Mouse (Mus musculus): ENCODE data around the gene Cript.
"Not testable (repeated sequence)": the region's sequence is repeated elsewhere in the genome, so short reads cannot be mapped to it uniquely, and the experiment has no call there.

Cript gene

GRCm38 (mm10) chr17:87049696-87050095 lies 24.3 kb downstream of the Cript start:
- no peak for DNase-seq (ENCODE audit: extremely low read depth, insufficient read length, low spot score)

- DNase-seq (ENCODE audit: extremely low read depth, insufficient read length, low spot score), result no peak
These were observed 25.3 kb downstream of the Cript start for GRCm38 (mm10) chr17:87050469-87051175.

GRCm38 (mm10) chr17:87051652-87052051 lies 26.3 kb downstream of the Cript start:
- DNase-seq (ENCODE audit: extremely low read depth, insufficient read length, low spot score), result no peak

- DNase-seq (ENCODE audit: extremely low read depth, insufficient read length, low spot score), result no peak
These were observed 27.1 kb downstream of the Cript start for GRCm38 (mm10) chr17:87052432-87052831.

- no peak for DNase-seq (ENCODE audit: extremely low read depth, insufficient read length, low spot score)
These were observed 28.6 kb downstream of the Cript start for GRCm38 (mm10) chr17:87053921-87054320.

- no peak for DNase-seq (ENCODE audit: extremely low read depth, insufficient read length, low spot score)
These were observed 29.7 kb downstream of the Cript start for GRCm38 (mm10) chr17:87055051-87055459.

- no peak for DNase-seq (ENCODE audit: extremely low read depth, insufficient read length, low spot score)
These were observed 30.3 kb downstream of the Cript start for GRCm38 (mm10) chr17:87055663-87056062.

DNA sequence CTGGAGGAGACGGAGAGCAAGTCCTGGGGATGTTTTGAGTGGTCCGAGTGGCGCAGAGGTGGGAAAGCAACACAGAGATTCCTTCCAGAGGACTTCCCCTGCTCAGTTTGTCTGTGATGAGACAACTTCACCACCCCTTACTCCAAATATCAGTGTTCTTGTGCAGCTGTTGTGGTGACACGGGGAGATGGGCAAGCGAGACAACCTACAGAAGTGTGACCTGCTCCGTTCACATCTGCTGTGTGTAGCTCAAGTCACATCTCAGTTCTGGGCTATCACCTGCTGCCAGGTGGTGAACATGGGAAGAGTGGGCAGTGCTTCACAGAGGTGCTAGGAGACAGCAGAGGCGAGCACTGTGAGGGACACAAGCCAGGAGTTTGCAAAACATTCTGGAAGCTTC lies 31.4 kb downstream of the Cript start:
- no peak for DNase-seq (ENCODE audit: extremely low read depth, insufficient read length, low spot score)

DNA sequence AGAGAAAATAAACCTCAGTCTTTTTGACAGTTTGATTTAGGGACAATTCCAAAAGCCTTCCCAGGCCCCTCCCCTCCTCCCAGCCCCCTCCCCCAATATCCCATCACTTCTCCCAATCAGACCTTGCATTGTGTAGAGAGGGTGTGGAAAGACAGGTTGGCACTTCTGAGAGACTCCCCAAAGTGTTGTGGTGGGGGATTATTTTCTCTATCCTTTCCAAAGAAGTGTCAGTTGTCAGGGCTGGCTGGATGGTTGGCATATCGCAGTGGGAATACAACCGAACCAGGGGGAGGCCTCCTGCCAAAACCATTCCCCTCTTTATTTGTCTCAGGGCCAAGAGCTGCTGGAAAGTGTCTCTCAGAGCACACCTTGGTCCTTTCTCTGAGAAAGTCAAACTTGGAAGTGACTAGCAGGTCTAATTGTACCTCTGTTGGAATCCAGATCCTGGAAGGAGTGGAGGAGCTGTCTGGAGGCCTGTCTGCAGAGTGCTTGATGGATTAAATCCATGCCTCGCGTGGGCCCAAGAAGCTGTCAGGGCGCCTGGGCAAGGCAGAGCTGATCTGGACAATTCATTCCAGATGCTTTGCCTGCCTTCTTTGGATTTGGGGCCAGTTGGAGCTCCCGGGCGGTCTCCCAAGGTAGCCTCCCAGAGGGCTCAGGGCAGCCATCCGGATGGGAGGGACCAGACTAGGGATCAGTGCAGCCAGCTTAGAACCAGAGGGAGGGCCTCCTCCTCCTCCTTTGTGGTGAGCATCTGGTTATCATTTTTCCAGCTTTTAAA lies 32.3 kb downstream of the Cript start:
- DNase-seq (ENCODE audit: extremely low read depth, insufficient read length, low spot score), result no peak

DNA sequence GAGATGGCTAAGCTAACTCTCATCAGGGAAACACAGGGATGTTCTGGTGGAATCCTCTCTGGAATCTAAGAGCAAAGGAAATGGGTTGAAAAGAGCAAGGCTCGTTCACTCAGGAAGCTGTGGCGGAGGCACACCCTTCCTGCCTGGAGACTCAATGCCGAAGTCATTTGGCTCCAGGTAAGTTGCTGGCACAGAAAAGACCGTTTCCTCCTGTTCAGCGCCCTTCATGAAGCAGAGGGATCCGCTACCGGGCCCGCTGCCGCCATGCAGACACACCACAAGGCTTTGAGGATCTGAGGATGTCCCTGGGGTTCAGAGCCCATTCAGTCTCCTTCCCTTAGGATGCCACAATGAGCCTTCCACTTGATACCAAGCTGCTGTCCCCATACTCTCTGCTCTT lies 37.3 kb downstream of the Cript start:
- DNase-seq (ENCODE audit: extremely low read depth, insufficient read length, low spot score), result no peak

GRCm38 (mm10) chr17:87063461-87063860 lies 38.1 kb downstream of the Cript start:
- DNase-seq (ENCODE audit: extremely low read depth, insufficient read length, low spot score), result no peak

DNA sequence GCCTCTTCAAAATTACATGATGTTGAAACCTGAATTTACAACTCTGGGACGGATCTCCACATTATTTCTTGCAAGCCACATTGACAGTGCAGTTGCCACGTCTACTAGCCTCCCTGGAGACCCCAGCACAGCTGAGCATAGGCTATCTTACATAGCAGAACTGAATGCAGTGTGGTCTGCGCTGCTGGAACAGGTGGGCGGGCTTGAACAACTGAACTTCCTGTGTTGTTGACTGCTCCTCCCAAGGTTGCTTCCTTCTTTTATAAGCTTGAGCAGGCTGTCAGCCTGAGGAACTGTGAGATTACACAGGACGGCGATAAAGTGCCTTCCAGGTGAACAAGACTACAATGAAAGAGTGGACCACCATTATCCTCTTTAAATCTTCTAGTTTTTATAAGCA lies 38.6 kb downstream of the Cript start:
- DNase-seq (ENCODE audit: extremely low read depth, insufficient read length, low spot score), result no peak

DNA sequence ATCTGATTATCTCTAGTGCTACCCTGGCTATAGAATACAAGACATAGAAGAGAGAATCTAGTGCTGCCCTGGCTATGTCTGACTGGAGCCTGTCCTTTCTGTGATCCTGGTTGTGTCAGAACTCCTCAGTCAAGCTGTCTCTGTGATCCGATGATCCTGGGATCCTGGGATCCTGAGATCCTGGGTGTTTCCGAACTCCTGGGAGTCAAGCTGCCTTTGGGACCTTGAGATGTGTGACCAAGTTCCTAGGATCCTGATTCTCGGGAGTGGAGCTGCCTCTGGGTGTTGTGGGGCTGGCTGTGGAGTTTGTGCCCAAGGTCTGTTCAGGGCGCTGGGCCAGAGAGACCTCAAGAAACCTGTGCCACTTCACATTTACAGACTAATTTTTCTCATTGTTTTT lies 43.6 kb downstream of the Cript start:
- no peak for DNase-seq (ENCODE audit: extremely low read depth, insufficient read length, low spot score)

- DNase-seq (ENCODE audit: extremely low read depth, insufficient read length, low spot score), result not testable (repeated sequence)
These were observed 46.8 kb downstream of the Cript start for GRCm38 (mm10) chr17:87072183-87072582.

GRCm38 (mm10) chr17:87072766-87073440 lies 47.6 kb downstream of the Cript start:
- no peak for DNase-seq (ENCODE audit: extremely low read depth, insufficient read length, low spot score)

- DNase-seq (ENCODE audit: extremely low read depth, insufficient read length, low spot score), result no peak
These were observed 48.1 kb downstream of the Cript start for GRCm38 (mm10) chr17:87073470-87073869.

DNA sequence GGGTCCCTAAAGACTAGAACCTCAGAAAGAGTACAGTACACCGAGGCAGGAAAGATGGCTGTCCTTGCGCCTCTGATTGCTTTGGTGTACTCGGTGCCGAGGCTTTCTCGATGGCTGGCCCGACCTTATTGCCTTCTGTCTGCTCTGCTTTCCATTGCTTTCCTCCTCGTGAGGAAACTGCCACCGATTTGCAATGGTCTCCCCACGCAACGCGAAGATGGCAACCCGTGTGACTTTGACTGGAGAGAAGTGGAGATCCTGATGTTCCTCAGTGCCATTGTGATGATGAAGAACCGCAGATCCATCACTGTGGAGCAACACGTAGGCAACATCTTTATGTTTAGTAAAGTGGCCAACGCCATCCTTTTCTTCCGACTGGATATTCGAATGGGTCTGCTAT lies 52.9 kb downstream of the Cript start:
- not testable (repeated sequence) for DNase-seq (ENCODE audit: extremely low read depth, insufficient read length, low spot score)

- DNase-seq (ENCODE audit: extremely low read depth, insufficient read length, low spot score), result no peak
These were observed 55.4 kb downstream of the Cript start for GRCm38 (mm10) chr17:87080724-87081123.

DNA sequence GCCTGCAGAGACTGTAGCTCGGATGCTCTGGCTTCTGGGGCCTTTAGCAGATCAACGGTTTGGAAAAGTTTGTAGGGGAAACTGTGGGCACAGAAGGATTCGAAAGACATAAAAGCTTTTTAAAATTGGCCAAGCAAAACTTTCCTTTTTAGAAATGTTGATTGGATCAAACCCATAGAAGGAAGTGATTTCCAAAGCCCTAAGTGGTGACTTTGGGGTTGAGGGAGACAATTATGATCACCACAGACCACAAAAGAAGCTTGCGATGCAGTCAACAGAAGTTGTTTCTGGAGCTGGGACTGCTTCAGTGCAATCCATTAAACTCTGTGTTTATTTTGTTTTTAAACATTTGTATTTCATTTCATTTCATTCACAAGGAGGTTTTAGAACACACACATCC lies 57.2 kb downstream of the Cript start:
- no peak for DNase-seq (ENCODE audit: extremely low read depth, insufficient read length, low spot score)

DNA sequence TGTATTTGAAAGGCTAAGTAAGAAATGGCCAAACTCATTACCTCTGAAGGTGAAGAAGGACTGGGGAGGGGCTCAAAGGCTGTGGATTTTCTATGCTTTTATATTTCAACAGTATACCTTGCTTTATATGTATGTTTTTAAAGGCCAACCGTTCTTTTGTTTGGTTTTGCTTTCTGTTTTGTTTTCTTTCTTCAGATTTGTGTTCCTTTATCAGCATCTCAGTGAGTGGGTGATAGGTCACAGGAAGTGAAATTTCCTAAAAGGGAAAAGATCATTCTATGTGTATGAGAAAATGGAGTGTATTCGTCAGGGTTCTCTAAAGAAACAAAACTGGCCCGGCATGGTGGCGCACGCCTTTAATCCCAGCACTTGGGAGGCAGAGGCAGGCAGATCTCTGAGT lies 58.3 kb downstream of the Cript start:
- no peak for DNase-seq (ENCODE audit: extremely low read depth, insufficient read length, low spot score)
